Mouse (Mus musculus): ENCODE results near the gene Tulp4.
"Not testable (repeated sequence)": the region's sequence is repeated elsewhere in the genome, so short reads cannot be mapped to it uniquely, and the experiment has no call there.

Gene Tulp4

DNA sequence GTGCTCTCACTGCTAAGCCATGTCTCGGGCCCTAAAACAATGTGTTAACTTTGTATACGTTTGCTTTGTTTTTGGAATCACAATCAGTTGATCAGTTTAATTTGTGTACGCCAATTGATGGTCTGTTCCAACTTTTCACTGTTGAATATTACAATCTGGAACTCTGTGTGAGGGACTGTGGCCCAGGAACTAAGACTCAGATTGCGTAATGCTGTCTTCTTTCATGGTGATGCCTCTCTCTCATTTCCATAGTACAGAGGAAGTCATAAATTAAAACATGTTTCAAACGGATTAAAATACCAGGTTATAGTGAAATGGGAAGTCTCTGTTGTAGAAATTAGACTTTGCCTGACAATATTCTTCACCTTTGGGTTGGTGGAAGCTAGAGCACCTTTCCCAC is 83.0 kb downstream of the Tulp4 start:
- no peak for DNase-seq (ENCODE audit: low spot score)

DNA sequence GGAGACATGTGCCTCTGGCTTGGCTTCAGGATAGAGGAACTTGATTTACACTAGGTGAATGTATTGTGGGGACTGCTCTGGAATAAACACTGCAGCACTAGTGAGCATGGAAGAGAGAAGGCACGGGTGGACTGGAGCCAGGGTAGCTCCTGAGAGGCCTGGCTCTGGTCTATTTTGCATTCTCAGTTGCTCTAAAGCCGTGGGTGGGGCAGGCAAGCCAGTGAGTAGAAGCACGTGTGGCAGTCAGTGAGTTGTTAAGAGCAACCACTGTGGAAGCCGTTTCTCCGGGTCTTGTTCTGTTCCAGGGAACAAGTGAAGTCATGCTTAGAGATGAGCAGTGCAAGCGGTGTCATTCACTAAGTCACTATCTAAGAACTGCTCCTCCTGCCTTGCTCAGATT is 86.0 kb downstream of the Tulp4 start:
- DNase-seq (ENCODE audit: low spot score), result no peak

DNA sequence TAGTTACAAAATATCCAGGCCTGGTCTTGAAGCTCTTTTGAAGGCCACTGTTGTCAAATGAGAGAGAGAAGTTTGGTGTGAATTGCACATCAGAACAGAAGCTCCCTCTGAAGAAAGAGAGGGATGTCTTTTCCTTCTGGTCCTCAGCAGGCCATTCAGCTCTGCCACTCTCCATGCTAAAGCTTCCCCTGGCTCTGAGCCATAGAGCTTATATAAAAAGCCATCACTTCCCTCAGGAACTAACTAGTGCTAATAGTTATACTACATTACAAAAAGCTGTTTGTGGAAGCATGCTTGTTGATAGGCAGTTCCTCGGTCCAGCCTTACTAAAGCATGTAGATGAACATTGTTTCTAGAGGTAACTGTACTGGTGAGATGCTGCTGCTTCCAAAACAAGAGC is 89.2 kb downstream of the Tulp4 start:
- no peak for DNase-seq (ENCODE audit: low spot score)

DNA sequence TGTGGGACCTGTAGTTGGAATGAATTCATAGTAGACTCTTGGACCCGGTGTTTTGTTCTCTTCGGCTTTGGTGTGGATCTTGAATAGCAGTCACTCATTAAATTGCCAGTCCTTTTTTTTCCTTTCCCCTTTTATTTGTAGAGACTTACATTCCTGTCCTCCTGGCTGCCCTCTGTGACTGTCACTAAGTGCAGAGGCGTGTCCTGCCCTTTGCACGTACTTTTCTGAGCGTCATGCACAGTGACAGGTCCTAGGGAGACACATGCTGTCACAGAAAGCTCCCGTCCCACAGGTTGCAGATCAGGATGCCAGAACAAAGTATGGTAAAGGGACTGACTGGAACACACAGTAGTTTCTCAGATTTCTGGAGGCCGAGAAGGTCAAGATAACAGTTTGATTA is 91.3 kb downstream of the Tulp4 start:
- no peak for DNase-seq (ENCODE audit: low spot score)

DNA sequence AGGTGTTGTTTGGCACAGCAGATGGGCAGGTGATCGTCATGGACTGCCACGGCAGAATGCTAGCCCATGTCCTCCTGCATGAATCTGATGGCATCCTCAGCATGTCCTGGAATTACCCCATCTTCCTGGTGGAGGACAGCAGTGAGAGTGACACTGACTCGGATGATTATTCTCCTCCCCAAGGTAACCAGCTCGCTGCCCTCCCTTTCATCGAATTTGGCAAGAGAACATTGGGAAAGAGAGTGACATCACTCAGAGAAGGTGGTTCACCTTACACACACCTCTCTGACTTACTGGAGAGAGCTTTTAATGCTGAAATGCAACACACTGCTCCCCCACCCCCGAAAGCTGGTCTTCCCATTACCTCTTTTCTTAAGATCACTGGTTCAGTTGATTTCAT is 92.4 kb downstream of the Tulp4 start:
- DNase-seq (ENCODE audit: low spot score), result no peak

DNA sequence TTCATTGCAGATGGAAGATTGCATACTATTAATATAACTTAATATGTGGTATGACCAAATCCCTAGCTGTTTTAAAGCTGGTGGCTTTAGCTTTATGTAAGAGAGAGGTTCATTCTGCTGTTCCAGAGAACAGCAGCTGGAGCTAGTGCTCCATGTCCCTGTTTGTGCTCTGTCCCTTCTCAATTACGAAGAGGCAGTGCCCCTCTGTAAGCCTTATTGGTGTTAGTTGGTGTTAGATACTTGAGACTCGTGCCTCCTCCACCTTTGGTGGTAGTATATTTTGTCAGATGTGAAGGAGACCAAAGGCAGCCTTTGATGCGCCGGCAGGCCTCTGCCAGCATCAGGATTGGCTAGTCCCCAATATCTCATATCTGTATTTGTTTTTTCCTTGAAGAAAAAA is 92.9 kb downstream of the Tulp4 start:
- DNase-seq (ENCODE audit: low spot score), result no peak

DNA sequence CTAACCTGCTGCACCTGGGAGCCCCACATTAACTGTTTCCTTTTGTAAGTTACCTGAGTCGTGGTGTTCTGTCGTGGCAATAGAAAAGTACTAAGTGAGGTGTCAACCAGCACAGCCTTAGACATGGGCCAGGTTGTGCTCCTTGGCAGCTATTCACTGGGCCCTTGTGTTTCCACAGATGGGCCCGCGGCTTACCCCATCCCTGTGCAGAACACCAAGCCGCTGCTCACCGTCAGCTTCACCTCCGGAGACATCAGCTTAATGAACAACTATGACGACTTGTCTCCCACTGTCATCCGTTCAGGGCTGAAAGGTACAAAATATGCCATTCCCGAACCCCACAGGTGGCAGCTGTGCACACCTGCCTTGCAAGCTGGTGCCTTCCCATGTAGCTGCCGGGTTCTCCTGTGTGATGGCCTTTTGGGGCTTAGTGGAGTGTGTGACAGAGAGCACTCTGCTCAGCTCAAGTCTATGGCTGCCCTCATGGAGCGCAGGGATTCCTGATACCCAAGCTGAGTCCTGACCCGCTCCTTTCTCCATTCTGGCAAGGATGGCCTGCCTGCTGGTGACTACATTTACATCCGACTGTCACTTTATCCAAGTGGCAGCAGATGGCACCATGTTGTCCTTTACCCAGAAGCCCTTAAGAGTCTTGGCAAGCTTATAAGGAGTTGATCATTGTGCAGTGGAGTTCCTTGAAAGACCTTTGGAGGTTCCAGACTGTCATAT is 95.4 kb downstream of the Tulp4 start:
- DNase-seq (ENCODE audit: low spot score), result no peak

DNA sequence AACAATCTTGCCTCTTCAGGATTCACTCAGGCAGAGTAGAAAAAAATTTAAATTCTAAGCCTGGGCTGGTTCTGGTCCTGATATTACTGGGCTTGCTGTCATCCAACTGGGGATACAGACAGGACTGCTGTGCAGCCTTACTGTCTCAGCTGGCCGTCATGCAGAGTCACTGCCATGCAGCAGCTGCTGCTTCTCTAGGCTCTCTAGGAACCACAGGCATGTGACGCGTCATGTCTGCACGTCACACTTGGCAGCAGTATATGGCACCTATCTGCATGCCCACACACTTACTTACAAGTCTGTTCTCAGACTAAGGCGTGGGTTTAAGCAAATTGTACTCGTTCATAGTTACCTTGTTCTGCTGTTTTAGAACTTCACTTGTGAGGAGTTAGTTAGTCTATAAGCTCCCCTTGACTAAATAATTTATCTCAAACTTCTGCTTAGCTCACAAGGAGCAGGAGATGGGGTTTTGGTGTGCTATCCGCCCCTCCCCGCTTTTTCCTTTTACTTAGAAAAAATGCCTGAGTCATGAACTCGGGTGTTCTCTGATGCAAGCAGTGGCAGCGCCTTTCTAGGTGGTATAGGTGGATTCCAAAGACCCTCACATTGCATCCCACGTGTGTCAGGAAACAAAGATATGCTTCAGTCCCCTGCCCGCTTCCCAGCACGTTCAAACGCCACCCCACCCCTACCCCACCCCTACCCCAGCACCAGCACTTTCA is 96.3 kb downstream of the Tulp4 start:
- no peak for DNase-seq (ENCODE audit: low spot score)

DNA sequence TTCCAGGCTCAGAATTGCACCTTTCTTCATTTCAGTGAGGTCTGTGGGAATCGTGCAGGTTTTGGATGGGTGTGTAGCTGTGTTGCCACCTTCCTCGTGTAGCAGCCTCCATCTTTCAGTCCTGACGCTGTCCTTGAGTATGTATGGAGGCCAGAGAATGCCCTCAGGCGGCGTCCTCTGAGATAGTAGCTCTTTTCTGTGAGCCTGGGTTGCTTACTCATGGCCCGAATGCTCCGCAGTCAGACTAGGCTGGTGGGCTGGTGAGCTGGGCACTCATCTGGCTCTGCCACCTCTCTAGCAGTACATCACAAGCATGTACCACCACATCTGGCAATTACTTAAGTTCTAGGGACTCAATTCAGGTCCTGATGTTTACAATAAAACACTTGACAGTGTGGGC is 96.9 kb downstream of the Tulp4 start:
- DNase-seq (ENCODE audit: low spot score), result no peak

DNA sequence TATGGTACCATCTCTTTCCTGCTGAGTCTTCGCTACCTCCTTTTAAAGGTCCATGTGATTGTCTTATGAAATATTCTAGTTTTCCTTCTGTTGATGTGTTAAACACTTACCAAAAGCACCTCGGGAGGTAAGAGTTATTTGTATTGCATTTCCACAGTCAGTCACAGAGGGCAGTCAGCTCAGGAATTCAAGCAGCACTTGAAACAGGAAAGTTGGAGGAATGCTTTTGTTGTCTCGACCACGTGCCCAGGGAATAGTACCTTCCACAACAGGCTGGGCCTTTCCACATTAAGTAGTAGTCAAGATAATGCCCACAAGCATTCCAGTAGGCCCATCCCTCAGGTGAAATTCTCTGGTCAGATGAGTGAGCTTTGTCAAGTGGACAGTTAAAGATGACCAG is 97.6 kb downstream of the Tulp4 start:
- DNase-seq (ENCODE audit: low spot score), result no peak

DNA sequence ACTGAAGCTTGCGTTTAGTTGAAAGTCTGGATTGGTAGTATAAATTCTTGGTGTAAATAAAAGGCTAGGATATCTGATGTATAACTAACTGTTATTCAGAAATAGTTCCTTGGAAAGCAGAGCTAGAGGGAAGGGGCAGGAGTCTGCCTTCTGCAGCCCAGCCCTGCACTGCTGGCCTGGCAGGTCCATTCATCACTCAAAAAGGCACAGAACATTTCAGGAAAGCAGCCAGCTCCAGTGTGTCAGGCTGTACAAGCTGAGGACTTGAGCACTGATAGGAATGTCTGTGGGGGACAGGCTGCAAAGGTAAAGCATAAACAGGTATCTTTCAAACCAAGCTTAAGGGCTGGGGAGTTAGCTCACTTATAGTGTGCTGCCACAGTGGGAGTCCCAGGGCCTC is 105.5 kb downstream of the Tulp4 start:
- DNase-seq (ENCODE audit: low spot score), result peak; percentile 46

DNA sequence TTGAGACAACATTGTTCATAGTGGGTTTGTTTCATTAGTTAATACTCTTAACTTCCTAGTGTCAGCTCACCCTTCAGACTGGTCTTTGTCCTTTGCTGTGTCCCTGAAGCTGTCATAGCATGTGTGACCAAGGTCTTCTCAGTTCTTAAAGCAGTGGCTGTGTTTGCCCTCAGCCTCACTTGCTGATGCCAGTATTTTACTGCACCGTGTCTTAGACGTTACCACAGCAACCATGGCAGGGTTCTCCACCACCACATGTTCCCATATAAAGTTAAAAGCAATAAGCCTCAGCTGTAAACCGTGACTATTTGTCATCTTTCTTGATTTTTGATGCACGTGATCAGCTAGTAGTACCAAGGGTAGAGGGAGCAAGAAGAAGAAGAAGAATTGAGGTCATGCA is 109.4 kb downstream of the Tulp4 start:
- no peak for DNase-seq (ENCODE audit: low spot score)

DNA sequence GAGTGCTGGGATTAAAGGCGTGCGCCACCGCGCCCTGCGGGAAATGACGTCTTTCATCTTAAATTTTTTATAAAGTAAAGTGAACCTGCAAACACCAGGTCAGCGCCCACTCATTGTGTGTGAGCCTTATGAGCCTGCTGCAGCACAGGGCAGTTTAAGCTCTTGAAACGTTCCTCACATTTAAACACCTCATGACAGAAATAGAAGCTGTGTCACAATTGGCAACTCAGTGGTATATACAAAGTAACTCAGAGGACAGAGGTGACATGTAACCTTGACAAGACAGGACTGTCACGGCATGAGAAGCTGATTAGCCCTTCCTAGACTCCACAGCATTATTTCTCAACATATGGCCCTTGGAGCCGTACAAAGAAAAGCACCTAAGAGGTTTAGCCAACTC is 110.3 kb downstream of the Tulp4 start:
- no peak for DNase-seq (ENCODE audit: low spot score)

DNA sequence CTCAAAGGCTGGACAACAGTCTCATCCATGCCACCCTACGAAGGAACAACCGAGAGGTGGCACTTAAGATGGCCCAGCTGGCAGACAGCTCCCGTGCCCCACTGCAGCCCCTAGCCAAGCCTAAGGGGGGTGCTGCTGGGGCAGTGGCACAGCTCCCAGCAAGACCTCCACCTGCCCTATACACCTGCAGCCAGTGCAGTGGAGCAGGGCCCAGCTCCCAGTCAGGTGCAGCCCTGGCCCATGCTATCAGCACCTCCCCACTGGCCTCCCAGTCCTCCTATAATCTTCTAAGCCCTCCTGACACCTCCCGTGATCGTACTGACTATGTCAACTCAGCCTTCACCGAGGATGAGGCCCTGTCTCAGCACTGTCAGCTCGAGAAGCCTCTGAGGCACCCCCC is 126.4 kb downstream of the Tulp4 start:
- DNase-seq (ENCODE audit: low spot score), result not testable (repeated sequence)

DNA sequence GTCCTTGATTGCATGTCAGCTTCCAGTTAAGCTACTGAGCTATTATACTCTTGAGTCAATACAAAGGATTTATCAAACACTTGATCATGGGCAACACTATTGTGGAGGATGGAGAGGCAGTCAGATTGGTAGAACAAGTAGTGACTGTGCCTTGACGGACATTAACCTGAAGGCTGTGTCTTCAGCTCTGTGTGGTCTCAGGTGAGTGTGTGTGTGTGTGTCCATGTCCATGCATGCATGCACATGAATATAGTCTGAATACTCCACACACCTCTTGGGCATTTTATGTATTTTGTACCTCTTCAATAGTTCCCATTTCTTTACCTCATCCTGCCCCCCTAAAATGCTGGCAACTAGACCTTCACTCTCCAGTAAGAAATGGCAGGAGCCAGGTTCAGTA is 145.1 kb downstream of the Tulp4 start:
- DNase-seq (ENCODE audit: low spot score), result not testable (repeated sequence)

DNA sequence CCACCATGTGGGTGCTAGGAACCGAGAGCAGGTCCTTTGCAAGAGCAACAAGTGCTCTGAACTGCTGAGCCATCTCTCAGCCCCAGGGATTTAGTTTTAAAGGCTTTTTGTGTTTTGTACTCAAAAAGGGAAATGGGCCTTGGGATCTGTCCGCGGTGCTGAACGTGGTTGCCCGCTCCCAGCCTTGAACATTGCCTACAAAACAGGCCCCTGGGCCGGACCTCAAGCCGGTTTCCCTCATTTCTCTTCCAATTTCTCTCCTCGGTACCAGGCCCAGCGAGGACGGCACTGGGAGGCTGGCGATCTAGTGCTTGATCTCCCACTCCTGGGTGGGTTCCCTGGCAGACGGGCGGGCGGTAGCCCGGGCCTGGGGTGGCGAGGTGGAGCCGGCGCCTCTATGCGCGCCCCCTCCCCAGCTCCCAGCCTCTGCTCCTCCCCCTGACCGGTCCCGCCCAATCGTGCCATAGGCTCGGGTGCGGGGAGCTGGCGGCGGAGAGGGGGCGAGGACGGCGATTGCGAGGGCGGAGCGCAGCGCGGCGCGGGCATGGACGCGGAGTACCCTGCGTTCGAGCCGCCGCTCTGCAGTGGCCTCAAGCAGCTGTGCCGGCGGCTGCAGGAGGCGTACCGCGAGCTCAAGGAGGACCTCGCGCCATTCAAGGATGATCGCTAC is 150.3 kb downstream of the Tulp4 start, which contains the start of gene Tmem181a:
Gene Tmem181a (plus strand): TSS at position 461 of the 670 bp plus-strand sequence.
- DNase-seq (ENCODE audit: low spot score), result not testable (repeated sequence)

DNA sequence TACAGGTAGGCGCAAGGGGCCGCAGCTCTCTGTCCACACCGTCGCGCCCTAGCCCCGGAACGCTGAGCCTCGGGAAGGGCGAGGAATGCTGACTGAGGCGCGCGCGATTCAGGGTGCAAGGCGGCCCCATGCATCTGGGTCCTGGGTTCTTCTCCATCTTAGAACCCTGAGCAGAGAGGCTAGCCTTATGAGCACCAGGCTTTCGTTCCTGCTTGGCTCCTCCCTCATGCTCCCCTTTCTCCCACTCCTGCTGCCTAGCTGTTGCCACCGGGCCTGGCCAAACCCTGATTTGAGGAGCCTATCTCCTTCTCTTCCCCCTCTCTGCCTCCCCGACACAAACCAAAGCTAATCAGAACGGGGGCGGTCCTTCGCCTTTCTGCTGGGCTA is 150.8 kb downstream of the Tulp4 start:
- not testable (repeated sequence) for DNase-seq (ENCODE audit: low spot score)

DNA sequence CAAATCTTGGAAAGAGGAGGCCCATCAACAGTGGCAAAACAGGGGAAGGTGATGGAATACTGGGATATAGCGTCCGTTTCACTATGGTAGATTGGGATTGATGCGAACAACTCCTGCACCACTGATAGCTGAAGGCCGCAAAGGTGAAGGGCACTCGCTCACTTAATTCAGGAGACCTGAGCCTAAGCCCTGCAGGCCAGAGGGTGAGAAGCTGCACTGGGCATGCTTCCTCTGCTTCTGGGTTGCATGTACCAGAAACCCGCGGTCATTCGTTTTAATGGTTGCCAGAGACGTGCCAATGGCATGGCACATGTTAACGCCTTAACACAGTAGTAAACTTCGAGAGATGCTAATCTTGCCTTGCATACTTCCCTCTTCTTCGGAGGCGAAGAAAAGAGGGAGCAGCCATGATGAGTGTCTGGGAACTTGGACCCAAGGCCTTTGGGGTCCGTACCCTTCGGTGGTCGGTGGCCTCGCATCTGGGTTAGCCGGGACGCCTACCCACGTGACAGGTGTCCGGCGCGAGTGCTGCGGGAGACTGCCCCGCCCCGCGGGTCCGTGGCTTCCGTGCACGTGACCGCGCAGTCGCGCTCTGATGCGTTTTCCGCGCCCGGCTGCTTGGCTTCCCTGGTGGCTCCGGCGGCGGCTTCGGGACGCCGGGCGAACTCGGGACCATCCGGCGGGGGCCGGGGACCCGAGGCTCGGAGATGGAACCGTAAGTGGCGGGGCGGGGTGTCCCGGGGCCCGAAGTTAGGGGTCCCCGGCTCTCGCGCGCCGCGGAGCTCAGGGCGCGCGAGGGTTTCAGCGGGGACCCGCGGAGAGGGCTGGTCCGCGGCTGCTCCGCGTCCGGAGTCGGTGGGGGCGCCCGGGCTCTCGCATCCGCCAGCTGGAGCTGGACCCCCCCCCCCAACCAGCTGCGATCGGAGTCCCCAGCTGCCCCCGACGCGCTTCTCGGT is 163.9 kb downstream of the Tulp4 start:
- not testable (repeated sequence) for DNase-seq (ENCODE audit: low spot score)

DNA sequence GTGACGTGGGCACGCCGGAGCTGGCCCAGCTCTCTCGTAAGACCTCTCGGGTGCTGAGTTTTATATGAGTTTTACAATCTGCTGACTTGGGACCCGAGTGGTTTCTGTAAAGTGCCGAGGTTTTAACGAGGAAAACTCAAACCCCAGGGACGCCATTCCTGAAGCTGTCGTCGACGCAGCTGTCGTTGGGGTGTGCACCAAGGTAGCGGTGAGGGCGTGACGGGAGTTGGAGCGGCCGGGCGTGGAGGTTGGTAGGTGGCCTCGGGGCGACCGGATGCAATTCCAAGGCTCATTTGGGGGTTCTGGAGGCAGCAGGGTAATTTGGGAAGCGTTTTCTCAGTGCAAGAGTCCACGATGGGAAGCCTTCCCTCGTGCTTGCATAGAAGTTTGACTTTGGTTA is 164.6 kb downstream of the Tulp4 start:
- DNase-seq (ENCODE audit: low spot score), result not testable (repeated sequence)

DNA sequence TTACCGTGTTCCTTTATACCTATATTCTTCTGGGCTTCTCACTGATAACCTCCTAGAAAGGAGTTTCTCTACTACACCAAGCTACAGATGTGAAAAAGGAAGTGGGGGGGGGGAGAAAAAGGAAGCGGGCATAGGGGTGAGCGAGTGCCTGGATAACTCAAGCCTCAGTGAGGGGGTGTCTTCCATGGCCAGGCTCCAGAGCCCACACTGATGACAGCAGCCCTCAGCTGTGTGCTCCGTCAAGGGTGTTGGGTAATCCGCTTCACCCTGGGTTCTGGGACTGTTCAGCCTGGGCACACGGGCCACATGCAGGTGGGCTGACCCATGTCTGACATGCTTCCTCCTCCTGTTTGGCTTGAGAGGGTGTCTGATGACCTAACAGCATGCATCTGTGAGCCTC is 165.7 kb downstream of the Tulp4 start:
- not testable (repeated sequence) for DNase-seq (ENCODE audit: low spot score)

DNA sequence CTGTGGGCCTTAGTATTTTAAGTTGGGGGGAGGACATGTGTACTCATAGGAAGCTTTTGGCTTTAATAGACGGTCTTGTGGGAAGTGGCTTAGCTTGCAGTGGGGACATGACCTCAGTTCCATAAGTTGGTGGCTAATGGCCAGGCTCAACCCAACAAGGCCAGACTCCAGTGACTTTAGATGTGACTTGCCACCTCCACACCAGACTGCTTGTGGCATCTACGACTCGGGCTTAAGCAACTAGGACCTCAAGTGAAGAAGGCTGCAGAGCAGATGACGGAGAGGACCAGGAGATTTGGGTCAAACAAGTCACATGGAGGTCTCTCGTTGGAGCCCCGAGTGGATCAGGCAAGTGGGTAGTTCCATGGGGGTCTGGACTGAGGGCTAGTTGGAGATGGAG is 168.5 kb downstream of the Tulp4 start:
- not testable (repeated sequence) for DNase-seq (ENCODE audit: low spot score)

DNA sequence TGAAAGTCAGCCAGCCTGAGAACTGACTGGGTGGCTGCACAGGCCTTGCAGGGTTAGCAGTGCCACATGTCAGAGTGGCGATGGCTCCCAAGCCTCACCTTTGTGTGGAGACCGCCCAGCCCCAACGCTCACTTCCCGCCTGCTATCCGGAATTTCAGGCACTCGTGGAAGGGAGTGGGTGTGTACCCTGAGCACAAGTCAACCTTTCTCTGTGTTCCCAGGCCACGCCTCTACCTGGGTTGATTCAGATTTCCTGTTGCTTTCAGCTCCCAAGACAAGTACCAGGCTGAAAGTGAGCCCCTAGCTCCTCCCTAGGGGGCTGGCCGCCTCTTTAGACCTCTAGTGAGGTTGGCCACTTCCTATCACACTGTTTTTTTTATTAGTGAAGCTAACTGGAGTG is 173.0 kb downstream of the Tulp4 start:
- not testable (repeated sequence) for DNase-seq (ENCODE audit: low spot score)

Measured in adipocyte (in vitro differentiated cells).